Mouse (Mus musculus) liver, embryonic 14.5 days (tissue): ENCODE measurements around the gene Edem2. TPM values are rescaled to one million over a fixed set of nuclear protein-coding genes. Genes with fewer than 3 reads are reported as not detected.

Source experiments
- ATAC-seq: fragments of 200-750 bp; cut with Nextera tagmentation; 2 replicates; pipeline ENCODE4 v1.8.0; 2017; ENCODE audit warnings: moderate number of reproducible peaks, mild to moderate bottlenecking, moderate library complexity; ENCODE audit not compliant: insufficient read depth
- DNase-seq, 3 experiments: peaks; one replicate each; pipeline ENCODE4 v3.0.0-alpha.2; 2012 to 2013; ENCODE audit warnings: low read depth in 3 of 3, low spot score in 3 of 3
- H3K27ac ChIP-seq: fragments of 300-500 bp; sonication (generic); 2 replicates; pipeline ENCODE4 v1.5.1; 2014; ENCODE audit warnings: moderate library complexity, mild to moderate bottlenecking, control low read depth, inconsistent platforms
- H3K27me3 ChIP-seq: fragments of 300-500 bp; sonication (generic); 2 replicates; pipeline ENCODE4 v1.6.1; 2014; ENCODE audit warnings: mild to moderate bottlenecking, low read length, moderate library complexity; ENCODE audit not compliant: control insufficient read depth, insufficient read depth
- H3K36me3 ChIP-seq: fragments of 300-500 bp; sonication (generic); replicated peaks from 2 replicates; pipeline ENCODE4 v1.6.1; 2014; ENCODE audit warnings: low read depth; ENCODE audit not compliant: control insufficient read depth, insufficient read depth
- H3K4me1 ChIP-seq, 2 experiments: fragments of 200-500 bp in 1 of 2; fragments of 300-500 bp in 1 of 2; sonication (generic) in 1 of 2; replicated peaks; 2 replicates each; pipeline ENCODE4 v1.6.1; 2012 to 2014; ENCODE audit warnings: antibody characterized with exemption in 1 of 2, inconsistent platforms in 1 of 2, low read length in 1 of 2; ENCODE audit not compliant: control insufficient read depth in 2 of 2, insufficient read depth in 2 of 2
- H3K4me2 ChIP-seq: fragments of 300-500 bp; sonication (generic); 2 replicates; pipeline ENCODE4 v1.6.1; 2014; ENCODE audit warnings: low read depth, mild to moderate bottlenecking, control low read depth, moderate library complexity
- H3K4me3 ChIP-seq, 2 experiments: fragments of 200-500 bp in 1 of 2; fragments of 300-500 bp in 1 of 2; sonication (generic) in 1 of 2; 2 replicates each; pipeline ENCODE4 v1.5.1; 2012 to 2014; ENCODE audit warnings: low read depth in 2 of 2, low read length in 2 of 2, mild to moderate bottlenecking in 2 of 2, control low read depth in 1 of 2, inconsistent platforms in 1 of 2, moderate library complexity in 1 of 2; ENCODE audit not compliant: insufficient read depth in 1 of 2
- H3K9ac ChIP-seq: fragments of 300-500 bp; sonication (generic); replicated peaks from 2 replicates; pipeline ENCODE4 v1.6.1; 2014; ENCODE audit warnings: mild to moderate bottlenecking, control low read depth, moderate library complexity
- H3K9me3 ChIP-seq: fragments of 300-500 bp; sonication (generic); 2 replicates; pipeline ENCODE4 v1.6.1; 2016; ENCODE audit warnings: low read length, mixed read lengths; ENCODE audit not compliant: control insufficient read depth
- CTCF ChIP-seq: IDR thresholded peaks from 2 replicates; pipeline ENCODE4 v1.5.1; 2016; ENCODE audit warnings: antibody characterized with exemption, low read depth, control low read depth
- EP300 ChIP-seq: IDR thresholded peaks from 2 replicates; pipeline ENCODE4 v1.6.1; 2016; ENCODE audit warnings: antibody characterized with exemption, low read depth
- WGBS: fragments of 180-500 bp; shearing (Covaris S2); extraction: QIAGEN DNeasy Blood & Tissue Kit; methylation state at CpG from one replicate; pipeline ENCODE4 v1.1.7; 2014; ENCODE audit not compliant: insufficient replicate concordance; 5-methylcytosine and 5-hydroxymethylcytosine counted together
- polyA plus RNA-seq, 2 experiments: library from polyadenylated mRNA; depleted of rRNA in 1 of 2; stranded (reverse) in 1 of 2; unstranded in 1 of 2; fragments of >200 nt; fragmentation: Nextera tagmentation in 1 of 2; extraction: Ambion mirVana in 1 of 2; gene quantifications; 2 replicates each; pipeline versions ENCODE4 v1.2.1 to v1.2.3; 2012 to 2014

Edem2 gene
- polyA plus RNA-seq, 2 experiments = 13.9 to 21.2 TPM

DNA sequence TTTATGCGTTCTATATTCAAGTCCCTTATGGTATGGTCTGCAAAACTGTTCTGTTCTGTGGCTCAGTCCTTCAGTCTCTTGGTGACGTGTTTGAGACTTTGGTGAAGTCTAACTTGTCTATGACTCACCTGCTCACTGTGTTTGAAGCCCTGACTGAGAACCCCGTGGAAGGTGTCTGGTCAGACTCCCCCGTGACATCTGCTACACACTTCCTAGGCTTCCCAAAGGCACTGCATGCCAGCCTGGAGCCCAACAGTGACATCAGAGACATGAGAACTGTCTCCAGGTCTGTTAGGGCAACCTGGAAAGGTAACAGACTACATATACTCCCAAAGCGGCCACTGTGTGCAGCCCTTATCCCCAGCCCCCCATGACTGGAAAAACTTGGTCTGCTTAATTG, 76.7 kb downstream of the Edem2 start:
- Histone ChIP-seq H3K9ac (no peak overlapping the region), H3K27me3 (no peaks in the 10 kb centered on the region), H3K9me3 (no peaks in the 10 kb centered on the region), H3K4me3 (no peak overlapping the region), H3K36me3 (peaks cover 33% of the 10 kb centered on the region), H3K4me1 (no peaks in the 10 kb centered on the region), H3K4me2 (no peak overlapping the region), H3K27ac (no peak overlapping the region)
- WGBS = 79% methylated on average over 5 of the region's 5 CpGs
- no peak for DNase-seq
- no peak for ATAC-seq
- TF ChIP-seq CTCF (no peak), EP300 (no peak)

Other genes starting within 250 kb of the Edem2 start
- gene Acss2, start 211.5 kb downstream of the Edem2 start, polyA plus RNA-seq (2012; rRNA removed) = 13.8 and 14.3 TPM in 2 replicates
- gene Acss2, start 211.5 kb downstream of the Edem2 start, polyA plus RNA-seq (2014; fragmentation: Nextera tagmentation; extraction: Ambion mirVana) = 18.3 and 21.4 TPM in 2 replicates
- gene Ggt7, start 211.2 kb downstream of the Edem2 start, polyA plus RNA-seq (2012; rRNA removed) = 0.35 and 0.83 TPM in 2 replicates
- 0.18 and 0.20 TPM in 2 replicates for gene Ggt7, start 211.2 kb downstream of the Edem2 start, polyA plus RNA-seq (2014; fragmentation: Nextera tagmentation; extraction: Ambion mirVana)
- 34.2 and 37.9 TPM in 2 replicates for gene Gss, start 136.7 kb downstream of the Edem2 start, polyA plus RNA-seq (2012; rRNA removed)
- 64.6 and 69.5 TPM in 2 replicates for gene Gss, start 136.7 kb downstream of the Edem2 start, polyA plus RNA-seq (2014; fragmentation: Nextera tagmentation; extraction: Ambion mirVana)
- gene Myh7b, start 118.3 kb downstream of the Edem2 start, polyA plus RNA-seq (2012; rRNA removed) = 1.7 and 3.0 TPM in 2 replicates
- gene Myh7b, start 118.3 kb downstream of the Edem2 start, polyA plus RNA-seq (2014; fragmentation: Nextera tagmentation; extraction: Ambion mirVana) = 1.5 and 1.6 TPM in 2 replicates
- 37.3 and 37.7 TPM in 2 replicates for gene Trpc4ap, start 37.1 kb downstream of the Edem2 start, polyA plus RNA-seq (2012; rRNA removed)
- 44.7 and 48.7 TPM in 2 replicates for gene Trpc4ap, start 37.1 kb downstream of the Edem2 start, polyA plus RNA-seq (2014; fragmentation: Nextera tagmentation; extraction: Ambion mirVana)
- gene Gm17581, start 6.4 kb upstream of the Edem2 start, polyA plus RNA-seq (2012; rRNA removed) = not detected in 2 replicates
- gene Gm17581, start 6.4 kb upstream of the Edem2 start, polyA plus RNA-seq (2014; fragmentation: Nextera tagmentation; extraction: Ambion mirVana) = not detected in 2 replicates
- gene Procr, start 21.6 kb upstream of the Edem2 start, polyA plus RNA-seq (2012; rRNA removed) = 0.56 and 0.93 TPM in 2 replicates
- 0.56 and 0.74 TPM in 2 replicates for gene Procr, start 21.6 kb upstream of the Edem2 start, polyA plus RNA-seq (2014; fragmentation: Nextera tagmentation; extraction: Ambion mirVana)
- gene Mmp24, start 45.9 kb upstream of the Edem2 start, polyA plus RNA-seq (2012; rRNA removed) = 0.01 and 0.06 TPM in 2 replicates
- not detected in 2 replicates for gene Mmp24, start 45.9 kb upstream of the Edem2 start, polyA plus RNA-seq (2014; fragmentation: Nextera tagmentation; extraction: Ambion mirVana)
- gene BC029722, start 90.0 kb upstream of the Edem2 start, polyA plus RNA-seq (2012; rRNA removed) = 3.7 and 5.0 TPM in 2 replicates
- gene BC029722, start 90.0 kb upstream of the Edem2 start, polyA plus RNA-seq (2014; fragmentation: Nextera tagmentation; extraction: Ambion mirVana) = 2.6 and 2.7 TPM in 2 replicates
- gene Eif6, start 97.5 kb upstream of the Edem2 start, polyA plus RNA-seq (2012; rRNA removed) = 40.9 and 62.4 TPM in 2 replicates
- gene Eif6, start 97.5 kb upstream of the Edem2 start, polyA plus RNA-seq (2014; fragmentation: Nextera tagmentation; extraction: Ambion mirVana) = 128 TPM in 2 replicates
- not detected in 2 replicates for gene Fam83c, start 105.4 kb upstream of the Edem2 start, polyA plus RNA-seq (2012; rRNA removed)
- 0.05 and 0.09 TPM in 2 replicates for gene Fam83c, start 105.4 kb upstream of the Edem2 start, polyA plus RNA-seq (2014; fragmentation: Nextera tagmentation; extraction: Ambion mirVana)
- gene Uqcc1, start 200.8 kb upstream of the Edem2 start, polyA plus RNA-seq (2012; rRNA removed) = 10.5 and 17.4 TPM in 2 replicates
- 25.6 and 31.6 TPM in 2 replicates for gene Uqcc1, start 200.8 kb upstream of the Edem2 start, polyA plus RNA-seq (2014; fragmentation: Nextera tagmentation; extraction: Ambion mirVana)
- not detected in 2 replicates for gene Gm15557, start 211.3 kb upstream of the Edem2 start, polyA plus RNA-seq (2012; rRNA removed)
- gene Gm15557, start 211.3 kb upstream of the Edem2 start, polyA plus RNA-seq (2014; fragmentation: Nextera tagmentation; extraction: Ambion mirVana) = not detected in 2 replicates
- gene Gdf5, start 215.9 kb upstream of the Edem2 start, polyA plus RNA-seq (2012; rRNA removed) = 0.02 and 0.09 TPM in 2 replicates
- gene Gdf5, start 215.9 kb upstream of the Edem2 start, polyA plus RNA-seq (2014; fragmentation: Nextera tagmentation; extraction: Ambion mirVana) = not detected in 2 replicates
- gene Cep250, start 227.0 kb upstream of the Edem2 start, polyA plus RNA-seq (2012; rRNA removed) = 6.0 and 9.8 TPM in 2 replicates
- 7.4 and 9.3 TPM in 2 replicates for gene Cep250, start 227.0 kb upstream of the Edem2 start, polyA plus RNA-seq (2014; fragmentation: Nextera tagmentation; extraction: Ambion mirVana)